Mouse (Mus musculus) neural tube, embryonic 11.5 days (tissue): Measurements from ENCODE around the gene Xrcc3. TPM values are rescaled to one million over a fixed set of nuclear protein-coding genes. Genes with fewer than 3 reads are reported as not detected.

Experiments
- ATAC-seq: fragments of 200-750 bp; cut with Nextera tagmentation; 2 replicates; pipeline ENCODE4 v1.8.0; 2017; ENCODE audit warnings: moderate number of reproducible peaks, mild to moderate bottlenecking, moderate TSS enrichment, moderate library complexity; ENCODE audit not compliant: insufficient read depth, low FRiP score, low TSS enrichment
- DNase-seq: peaks from one replicate; pipeline ENCODE4 v3.0.0-alpha.2; 2015; ENCODE audit warnings: low spot score
- H3K27ac ChIP-seq: fragments of 300-500 bp; sonication (generic); 2 replicates; pipeline ENCODE4 v1.5.1; 2014; ENCODE audit warnings: low read depth, mild to moderate bottlenecking, low read length
- H3K27me3 ChIP-seq: fragments of 300-500 bp; sonication (generic); 2 replicates; pipeline ENCODE4 v1.6.1; 2014; ENCODE audit warnings: mild to moderate bottlenecking, low read length, mixed read lengths; ENCODE audit not compliant: control insufficient read depth, insufficient read depth
- H3K36me3 ChIP-seq: fragments of 300-500 bp; sonication (generic); 2 replicates; pipeline ENCODE4 v1.6.1; 2014; ENCODE audit warnings: mild to moderate bottlenecking, low read length, moderate library complexity, mixed read lengths; ENCODE audit not compliant: control insufficient read depth, insufficient read depth
- H3K4me1 ChIP-seq: fragments of 300-500 bp; sonication (generic); 2 replicates; pipeline ENCODE4 v1.6.1; 2014; ENCODE audit warnings: low read length, mixed read lengths; ENCODE audit not compliant: control insufficient read depth, insufficient read depth
- H3K4me2 ChIP-seq: fragments of 300-500 bp; sonication (generic); 2 replicates; pipeline ENCODE4 v1.6.1; 2014; ENCODE audit warnings: low read depth, mild to moderate bottlenecking, moderate library complexity
- H3K4me3 ChIP-seq: fragments of 300-500 bp; sonication (generic); 2 replicates; pipeline ENCODE4 v1.5.1; 2014; ENCODE audit warnings: low read depth, low read length
- H3K9ac ChIP-seq: fragments of 300-500 bp; sonication (generic); 2 replicates; pipeline ENCODE4 v1.6.1; 2014; ENCODE audit warnings: mild to moderate bottlenecking, low read length
- H3K9me3 ChIP-seq: fragments of 300-500 bp; sonication (generic); 2 replicates; pipeline ENCODE4 v1.6.1; 2016; ENCODE audit warnings: low read length; ENCODE audit not compliant: control insufficient read depth
- WGBS: fragments of 180-500 bp; shearing (Covaris S2); extraction: QIAGEN DNeasy Blood & Tissue Kit; methylation state at CpG from one replicate; pipeline ENCODE4 v1.1.7; 2014; 5-methylcytosine and 5-hydroxymethylcytosine counted together
- polyA plus RNA-seq: library from polyadenylated mRNA; unstranded; fragments of >200 nt; fragmentation: Nextera tagmentation; extraction: Ambion mirVana; gene quantifications from 2 replicates; pipeline ENCODE4 v1.2.1, GENCODE M21; 2014

Gene Xrcc3
- polyA plus RNA-seq, result 12.5 and 12.8 TPM in 2 replicates

DNA sequence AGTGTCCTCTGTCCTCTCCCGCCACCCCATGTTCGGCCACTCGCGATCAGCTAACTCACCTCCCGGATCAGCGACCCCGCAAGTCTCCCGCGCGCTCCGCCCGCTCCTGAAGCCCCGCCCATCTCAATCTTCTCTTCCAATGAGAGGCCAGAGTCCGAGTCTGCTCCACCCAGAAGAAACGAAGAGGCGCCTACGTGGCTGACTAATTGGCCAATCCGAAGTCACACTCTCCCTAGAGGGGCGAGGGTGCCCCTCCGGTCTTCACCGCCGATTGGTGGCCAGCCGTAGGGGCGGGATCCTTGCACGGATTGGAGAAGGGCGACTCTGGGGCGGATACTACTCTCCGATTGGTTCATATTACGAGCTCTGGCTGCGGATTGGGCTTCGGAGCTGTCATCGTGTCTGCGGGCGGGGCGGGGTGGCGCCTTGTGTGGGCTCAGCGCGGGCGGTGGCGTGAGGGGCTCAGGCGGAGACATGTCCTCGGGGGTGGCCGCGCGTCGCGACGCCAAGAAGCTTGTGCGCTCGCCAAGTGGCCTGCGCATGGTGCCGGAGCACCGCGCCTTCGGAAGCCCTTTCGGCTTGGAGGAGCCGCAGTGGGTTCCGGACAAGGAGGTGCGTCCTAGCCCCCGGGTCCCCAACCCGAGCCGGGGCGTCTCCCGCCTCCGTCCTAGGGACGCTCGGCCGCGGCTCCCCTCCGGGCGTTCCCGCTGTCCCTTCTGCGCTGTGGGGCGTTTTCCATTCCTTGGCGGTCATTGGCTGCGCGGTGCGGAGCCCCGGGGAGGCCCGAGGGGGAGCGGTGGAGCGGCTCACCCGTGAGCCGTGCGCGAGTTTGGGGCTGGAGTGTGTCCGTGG, at the start of gene Xrcc3, which contains the start of gene Zfyve21:
Xrcc3 (minus strand) TSS at position 108 of the 852 bp plus-strand sequence.
Zfyve21 (plus strand) TSS at position 405 of the 852 bp plus-strand sequence.
- H3K4me1 ChIP-seq, result peaks cover 22% of the 10 kb centered on the region
- peak within 1 kb of the TSS; percentile 83 for H3K4me2 ChIP-seq
- DNase-seq (peak; percentile 98), ATAC-seq (peak; percentile 99)
- H3K9ac ChIP-seq, result peak within 1 kb of the TSS; percentile 79
- H3K27ac ChIP-seq, result peak within 1 kb of the TSS; percentile 67
- WGBS, result 0% methylated on average over 82 of the region's 87 CpGs
- no peaks in the 10 kb centered on the region for H3K9me3 ChIP-seq
- no peaks in the 10 kb centered on the region for H3K36me3 ChIP-seq
- peak within 1 kb of the TSS; percentile 78 for H3K4me3 ChIP-seq
- no peaks in the 10 kb centered on the region for H3K27me3 ChIP-seq

- no peak for ATAC-seq
- no peak for DNase-seq
- Histone ChIP-seq H3K9me3 (no peaks in the 10 kb centered on the region), H3K4me3 (no peak overlapping the region), H3K9ac (no peak overlapping the region), H3K27me3 (no peaks in the 10 kb centered on the region), H3K4me2 (no peak overlapping the region), H3K36me3 (no peaks in the 10 kb centered on the region), H3K27ac (no peak overlapping the region), H3K4me1 (no peaks in the 10 kb centered on the region)
- 96% methylated on average over 2 of the region's 2 CpGs for WGBS
Observed at GRCm38 (mm10) chr12:111855448-111855847, 41.8 kb upstream of the Xrcc3 start.

- no peak overlapping the region for H3K9ac ChIP-seq
- 73% methylated on average over 4 of the region's 4 CpGs for WGBS
- H3K4me3 ChIP-seq, result no peak overlapping the region
- H3K4me2 ChIP-seq, result no peak overlapping the region
- H3K27me3 ChIP-seq, result no peaks in the 10 kb centered on the region
- no peak overlapping the region for H3K27ac ChIP-seq
- ATAC-seq (no peak), DNase-seq (no peak)
- no peaks in the 10 kb centered on the region for H3K9me3 ChIP-seq
- no peaks in the 10 kb centered on the region for H3K4me1 ChIP-seq
- H3K36me3 ChIP-seq, result no peaks in the 10 kb centered on the region
Observed at GRCm38 (mm10) chr12:111853546-111853945, 39.9 kb upstream of the Xrcc3 start.

DNA sequence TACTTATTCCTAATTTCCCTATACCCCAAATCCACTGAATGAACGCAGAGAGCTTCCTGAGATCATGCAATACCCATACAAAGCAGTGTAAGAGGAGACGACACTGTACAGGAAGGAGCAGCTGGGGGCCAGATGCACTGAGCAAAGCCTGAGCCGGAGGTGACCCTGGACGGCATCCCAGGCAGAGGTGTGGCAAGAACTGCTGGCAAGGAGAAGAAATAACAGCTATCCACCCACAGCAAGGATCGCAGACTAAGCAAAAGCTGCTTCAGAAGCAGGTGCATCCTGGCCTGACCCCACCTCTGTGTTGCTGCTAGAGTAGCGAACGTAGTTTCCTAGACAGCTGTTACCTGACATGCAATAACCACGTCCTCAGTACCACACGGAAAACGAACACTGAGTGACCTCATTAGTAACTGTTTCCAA, 39.4 kb upstream of the Xrcc3 start:
- no peaks in the 10 kb centered on the region for H3K36me3 ChIP-seq
- DNase-seq, result no peak
- H3K27ac ChIP-seq, result no peak overlapping the region
- no peak overlapping the region for H3K4me3 ChIP-seq
- no peak for ATAC-seq
- WGBS, result 63% methylated on average over 10 of the region's 10 CpGs
- H3K27me3 ChIP-seq, result no peaks in the 10 kb centered on the region
- H3K9ac ChIP-seq, result no peak overlapping the region
- H3K9me3 ChIP-seq, result no peaks in the 10 kb centered on the region
- H3K4me1 ChIP-seq, result no peaks in the 10 kb centered on the region; the same call in 1 of the 2 replicates
- H3K4me2 ChIP-seq, result no peak overlapping the region

GRCm38 (mm10) chr12:111851745-111852144, 38.1 kb upstream of the Xrcc3 start:
- Histone ChIP-seq H3K36me3 (no peaks in the 10 kb centered on the region), H3K4me1 (no peaks in the 10 kb centered on the region; the same call in 1 of the 2 replicates), H3K9ac (no peak overlapping the region), H3K4me2 (no peak overlapping the region), H3K27ac (no peak overlapping the region), H3K9me3 (no peaks in the 10 kb centered on the region), H3K27me3 (no peaks in the 10 kb centered on the region), H3K4me3 (no peak overlapping the region)
- ATAC-seq, result no peak
- WGBS, result 84% methylated on average over 5 of the region's 5 CpGs
- DNase-seq, result no peak

DNA sequence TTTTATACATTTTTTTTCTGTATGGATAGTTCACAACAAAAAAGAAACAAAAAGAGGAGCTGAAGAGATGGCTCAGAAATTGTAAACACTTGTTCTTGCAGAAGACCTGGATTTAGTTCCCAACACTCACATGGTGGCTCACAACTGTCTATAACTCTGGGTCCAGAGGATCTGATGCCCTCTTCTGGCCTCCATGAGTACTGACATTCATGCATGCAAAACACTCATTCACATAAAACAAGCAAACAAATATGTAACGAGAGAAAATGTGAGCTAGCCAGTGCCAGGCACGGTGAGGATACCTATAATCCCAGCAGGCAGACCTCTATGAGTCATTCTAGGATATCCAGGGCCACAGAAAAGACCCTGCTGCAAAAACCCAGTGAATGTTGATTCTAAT, 37.6 kb upstream of the Xrcc3 start:
- Histone ChIP-seq H3K27me3 (no peaks in the 10 kb centered on the region), H3K9ac (no peak overlapping the region), H3K4me1 (no peaks in the 10 kb centered on the region; the same call in 1 of the 2 replicates), H3K36me3 (no peaks in the 10 kb centered on the region), H3K9me3 (no peaks in the 10 kb centered on the region), H3K4me3 (no peak overlapping the region), H3K4me2 (no peak overlapping the region), H3K27ac (no peak overlapping the region)
- ATAC-seq (no peak), DNase-seq (no peak)
- WGBS, result 67% methylated on average over 2 of the region's 2 CpGs

- DNase-seq, result no peak
- H3K4me3 ChIP-seq, result no peak overlapping the region
- H3K27me3 ChIP-seq, result no peaks in the 10 kb centered on the region
- no peaks in the 10 kb centered on the region for H3K36me3 ChIP-seq
- no peaks in the 10 kb centered on the region; the same call in 1 of the 2 replicates for H3K4me1 ChIP-seq
- H3K9ac ChIP-seq, result no peak overlapping the region
- no peak for ATAC-seq
- H3K27ac ChIP-seq, result no peak overlapping the region
- no peak overlapping the region for H3K4me2 ChIP-seq
- WGBS, result 64% methylated on average over 9 of the region's 9 CpGs
- no peaks in the 10 kb centered on the region for H3K9me3 ChIP-seq
Observed at GRCm38 (mm10) chr12:111848300-111848798, 34.7 kb upstream of the Xrcc3 start.

- H3K4me1 ChIP-seq, result no peaks in the 10 kb centered on the region; the same call in 1 of the 2 replicates
- H3K9ac ChIP-seq, result no peak overlapping the region
- no peaks in the 10 kb centered on the region for H3K27me3 ChIP-seq
- DNase-seq (no peak), ATAC-seq (no peak)
- WGBS, result 87% methylated on average over 10 of the region's 10 CpGs
- H3K4me2 ChIP-seq, result no peak overlapping the region
- H3K9me3 ChIP-seq, result no peaks in the 10 kb centered on the region
- no peak overlapping the region for H3K4me3 ChIP-seq
- no peak overlapping the region for H3K27ac ChIP-seq
- H3K36me3 ChIP-seq, result no peaks in the 10 kb centered on the region
Observed at GRCm38 (mm10) chr12:111846815-111847214, 33.1 kb upstream of the Xrcc3 start.
